Mouse (Mus musculus) T-helper 1 cell (primary cell): Measurements from ENCODE around the gene Upk3bl.

ENCODE experiments used
- in situ Hi-C: fragments of 300-600 bp; cut with MboI, MseI; formaldehyde crosslinking; loops from one replicate; pipeline ENCODE4 v1.15.1; 2025; ENCODE audit warnings: high pct_unique_total_duplicates

The Upk3bl gene

GRCm38 (mm10) chr5:136054301-136055077 lies at the start of gene Upk3bl:
TSS of gene Upk3bl (plus strand) at chr5:136054492.
- in situ Hi-C loops, result no loop called here

- in situ Hi-C loops, result no loop called here
These were observed 49.8 kb upstream of the Upk3bl start for GRCm38 (mm10) chr5:136004537-136004936.

DNA sequence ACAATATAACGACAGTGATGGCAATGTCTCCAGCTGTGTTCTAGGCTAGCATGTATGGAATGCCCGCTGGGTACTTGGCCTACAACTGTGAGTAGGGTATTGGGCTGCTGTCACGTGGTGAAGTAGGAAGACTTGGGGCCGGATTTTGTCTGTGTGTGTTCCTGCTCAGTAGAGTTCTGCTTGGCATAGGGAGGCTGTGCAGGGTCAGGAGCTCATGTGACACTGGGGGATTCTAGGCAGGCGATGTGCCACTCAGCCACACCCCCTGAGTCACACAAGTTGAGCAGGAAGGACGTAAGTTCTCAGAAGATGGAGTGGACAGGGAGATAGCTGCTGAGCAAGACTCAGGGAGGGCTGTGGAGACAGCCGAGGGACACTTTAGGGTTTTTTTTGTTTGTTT lies 46.5 kb upstream of the Upk3bl start:
- in situ Hi-C loops, result no loop called here

DNA sequence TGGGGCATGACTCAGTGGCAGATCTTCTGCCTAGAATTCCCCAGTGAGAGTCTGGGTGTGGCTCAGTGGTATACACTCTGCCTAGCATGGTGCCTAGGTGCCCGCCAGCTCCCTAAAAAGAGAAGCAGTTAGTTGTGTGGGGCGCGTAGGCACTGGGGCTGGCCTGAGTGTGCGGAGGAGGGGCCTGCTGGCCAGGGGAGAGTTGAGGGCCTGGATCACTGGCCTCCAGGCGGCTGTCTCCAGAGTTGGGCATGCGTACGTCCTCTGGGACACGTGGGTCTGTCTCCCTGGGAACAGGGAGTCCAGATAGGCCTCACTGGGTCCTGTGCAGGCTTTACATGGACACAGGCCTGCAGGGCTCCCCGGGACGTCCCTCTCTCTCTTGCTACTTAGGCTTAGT lies 39.4 kb upstream of the Upk3bl start:
- in situ Hi-C loops, result no loop called here

- in situ Hi-C loops, result no loop called here
These were observed 38.7 kb upstream of the Upk3bl start for GRCm38 (mm10) chr5:136015586-136015985.

DNA sequence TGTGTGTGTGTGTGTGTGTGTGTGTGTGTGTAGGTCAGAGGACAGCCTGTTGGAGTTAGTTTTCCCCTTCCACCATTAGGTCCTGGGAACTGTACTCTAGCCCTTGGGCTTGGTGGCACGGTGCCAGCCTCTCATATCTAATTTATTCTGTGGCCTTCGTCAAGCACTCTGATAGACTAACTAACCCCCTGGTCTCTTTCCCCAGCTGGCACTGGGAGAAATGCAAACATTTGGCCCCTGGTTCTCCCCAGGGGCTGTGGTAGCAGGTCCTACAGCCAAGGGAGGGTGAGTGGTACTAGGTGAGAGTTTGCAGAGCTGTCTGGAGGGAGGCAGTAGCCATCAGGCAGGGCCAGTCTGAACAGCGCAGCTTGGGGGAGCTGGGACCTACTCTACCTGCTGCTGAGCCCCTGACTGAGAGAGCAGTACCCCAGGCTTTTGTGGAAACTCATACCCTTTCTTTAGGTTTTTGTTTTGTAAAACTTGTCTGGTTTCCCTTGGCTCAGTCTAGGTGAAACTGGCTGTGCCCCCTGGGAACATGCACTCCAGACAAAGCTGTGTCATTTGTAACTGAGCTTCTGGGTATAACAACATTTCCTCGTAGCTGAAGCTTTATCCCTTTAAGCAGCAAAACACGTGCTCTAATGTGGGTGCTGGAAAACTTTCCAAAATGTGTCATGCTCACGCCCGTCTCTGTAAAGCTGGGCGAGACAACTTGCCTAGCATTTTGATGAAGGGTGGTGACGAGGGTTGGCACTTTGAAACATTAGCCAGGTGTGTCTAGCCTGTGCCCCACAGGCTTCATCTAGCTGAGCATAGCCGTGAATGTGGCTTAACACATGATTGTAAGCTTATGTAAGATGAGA lies 38.0 kb upstream of the Upk3bl start:
- in situ Hi-C loops, result no loop called here

DNA sequence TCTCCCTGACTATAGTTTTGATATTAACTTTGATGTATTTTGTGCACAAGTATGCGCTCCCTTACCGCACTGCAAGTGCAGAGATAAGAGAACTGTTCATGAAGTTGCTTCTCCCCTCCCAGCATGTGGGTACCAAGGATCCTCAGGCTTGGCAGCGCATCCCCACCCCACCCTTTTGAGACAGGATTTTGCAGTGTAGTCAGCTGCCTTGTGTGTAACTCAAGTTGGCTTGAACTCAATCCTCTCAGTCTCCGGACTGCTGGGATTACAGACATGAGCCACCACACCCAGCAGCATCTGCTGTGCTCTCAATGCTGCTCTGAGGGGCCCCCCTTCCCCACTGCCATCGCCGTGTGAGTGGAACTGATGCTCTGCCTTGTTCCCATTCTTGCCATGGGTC lies 37.0 kb upstream of the Upk3bl start:
- in situ Hi-C loops, result no loop called here

GRCm38 (mm10) chr5:136018726-136019125 lies 35.6 kb upstream of the Upk3bl start:
- in situ Hi-C loops, result no loop called here

GRCm38 (mm10) chr5:136019907-136020306 lies 34.4 kb upstream of the Upk3bl start:
- in situ Hi-C loops, result no loop called here

GRCm38 (mm10) chr5:136025712-136026111 lies 28.6 kb upstream of the Upk3bl start:
- in situ Hi-C loops, result no loop called here

DNA sequence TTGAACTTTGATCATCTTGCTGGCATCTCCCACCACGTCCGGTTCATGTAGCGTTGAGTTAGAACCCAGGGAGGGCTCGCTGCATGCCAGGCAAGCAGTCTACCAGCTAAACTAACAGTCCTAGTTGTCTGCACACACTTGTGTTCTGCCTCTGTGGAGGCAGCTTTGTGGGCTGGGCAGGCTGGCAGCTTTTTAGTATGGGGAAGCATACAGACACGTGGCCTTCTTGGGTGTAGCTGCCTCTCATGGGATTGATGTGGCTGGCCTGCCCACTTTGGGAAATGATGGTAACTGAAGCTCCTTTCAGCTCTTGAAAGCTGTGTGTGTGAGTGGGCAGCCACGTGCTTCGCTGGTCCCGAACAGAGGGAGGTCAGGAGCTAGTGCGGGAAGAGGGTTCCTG lies 27.4 kb upstream of the Upk3bl start:
- in situ Hi-C loops, result no loop called here

GRCm38 (mm10) chr5:136027612-136028311 lies 26.5 kb upstream of the Upk3bl start:
- in situ Hi-C loops, result no loop called here

GRCm38 (mm10) chr5:136034868-136035267 lies 19.4 kb upstream of the Upk3bl start:
- in situ Hi-C loops, result no loop called here

DNA sequence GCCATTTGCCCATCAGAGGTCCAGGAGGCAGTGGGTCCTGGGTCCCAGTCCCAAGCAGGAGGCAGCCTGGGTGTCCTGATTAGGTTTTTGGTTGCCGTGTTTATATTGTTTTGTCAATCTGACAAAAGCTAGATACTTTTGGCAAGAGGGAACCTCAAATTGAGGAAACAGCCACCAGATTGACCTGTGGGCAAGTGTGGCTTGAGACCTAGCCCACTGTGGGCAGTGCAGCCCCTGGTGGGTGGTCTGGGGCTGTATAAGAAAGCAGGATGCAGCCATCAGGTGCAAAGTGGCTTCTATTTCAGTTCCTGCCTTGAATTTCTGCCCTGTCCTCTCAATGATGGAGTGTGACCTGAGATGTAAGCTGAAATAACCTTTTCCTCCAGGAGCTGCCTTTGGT lies 19.0 kb upstream of the Upk3bl start:
- in situ Hi-C loops, result no loop called here

DNA sequence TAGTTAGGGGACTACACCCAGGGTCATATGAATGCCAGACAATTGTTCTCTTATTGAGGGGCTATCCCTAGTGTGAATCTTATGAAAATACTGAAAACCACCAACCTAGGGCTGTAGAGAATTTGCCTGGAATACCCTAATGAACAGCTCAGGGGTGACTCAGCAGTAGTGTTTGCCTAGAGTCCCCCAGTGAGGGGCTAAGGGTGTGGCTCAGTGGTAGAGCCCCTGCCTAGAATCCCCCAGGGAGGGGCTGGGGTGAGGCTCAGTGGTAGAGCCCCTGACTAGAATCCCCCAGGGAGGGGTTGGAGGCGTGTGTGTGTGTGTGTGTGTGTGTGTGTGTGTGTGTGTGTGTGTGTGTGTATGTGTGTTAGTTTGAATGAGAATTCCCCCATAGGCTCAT lies 17.6 kb upstream of the Upk3bl start:
- in situ Hi-C loops, result no loop called here

GRCm38 (mm10) chr5:136038258-136039214 lies 15.8 kb upstream of the Upk3bl start, which contains the start of gene Upk3b:
TSS of gene Upk3b (plus strand) at chr5:136038496.
- in situ Hi-C loops, result no loop called here

DNA sequence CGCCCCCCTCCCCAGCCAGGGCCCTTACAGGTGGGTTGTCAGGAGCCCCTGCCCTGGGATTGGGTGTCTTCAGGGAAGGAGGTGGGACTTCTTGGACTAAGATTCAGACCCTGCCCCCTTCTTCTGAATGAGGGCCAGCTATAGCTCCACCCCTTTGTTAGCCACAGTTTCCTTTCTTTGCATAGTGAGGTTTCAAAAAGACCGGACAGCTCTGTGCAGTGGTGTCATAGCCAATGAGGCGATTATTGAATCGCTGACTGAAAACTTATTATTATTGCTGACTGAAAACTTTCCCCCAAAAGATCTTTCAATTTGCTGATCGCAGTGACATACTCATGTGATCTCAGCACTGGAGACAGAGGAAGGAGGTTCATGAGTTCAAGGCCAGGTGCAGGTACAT lies 14.1 kb upstream of the Upk3bl start:
- in situ Hi-C loops, result no loop called here

DNA sequence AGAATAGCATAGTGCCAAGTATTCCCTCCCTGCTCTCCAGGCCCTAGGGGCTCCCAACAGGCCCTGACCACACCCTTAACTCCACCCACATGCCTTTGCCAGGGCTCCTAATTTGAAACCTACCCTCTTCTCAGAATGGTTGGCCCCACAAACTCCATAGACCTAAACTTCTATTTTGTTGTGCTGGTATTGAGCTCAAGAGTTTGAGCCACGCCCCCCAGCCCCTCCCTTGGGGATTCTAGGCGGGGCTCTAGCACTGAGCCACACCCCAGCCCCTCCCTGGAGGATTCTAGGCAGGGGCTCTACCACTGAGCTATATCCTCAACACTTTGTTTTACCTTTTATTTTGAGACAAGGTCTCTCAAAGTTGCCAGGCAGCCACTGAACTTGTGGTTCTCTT lies 13.0 kb upstream of the Upk3bl start:
- in situ Hi-C loops, result no loop called here

- in situ Hi-C loops, result no loop called here
These were observed 12.6 kb upstream of the Upk3bl start for GRCm38 (mm10) chr5:136041666-136042065.

GRCm38 (mm10) chr5:136044865-136045264 lies 9.4 kb upstream of the Upk3bl start:
- in situ Hi-C loops, result loop anchor here (5.0 kb wide), 1 partner anchor 73 kb away; the partner anchor contains the start of gene Ssc4d

DNA sequence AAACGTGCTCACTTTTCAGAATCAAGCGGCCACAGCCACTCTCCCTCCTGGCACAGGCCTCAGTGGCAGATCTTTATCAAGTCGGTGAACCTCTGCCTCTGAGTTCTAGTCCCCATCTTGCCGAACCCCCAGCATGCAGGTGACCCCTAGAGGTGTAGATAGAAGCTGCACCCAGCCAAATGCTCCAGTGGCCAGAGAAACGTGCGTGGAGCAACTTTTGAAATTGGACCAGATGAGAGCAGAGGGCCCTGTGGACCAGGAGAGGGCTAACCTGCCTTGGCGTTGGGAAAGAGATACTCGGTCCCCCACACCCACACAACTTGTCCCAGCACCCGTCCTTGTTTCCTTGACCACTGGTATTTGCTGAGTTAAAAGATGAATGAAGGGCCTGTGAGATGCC lies 8.9 kb upstream of the Upk3bl start:
- in situ Hi-C loops, result loop anchor here (5.0 kb wide), 1 partner anchor 73 kb away; the partner anchor contains the start of gene Ssc4d
